Mouse (Mus musculus) ES-Bruce4 (cell line): ENCODE measurements around the gene Ninj2. TPM values are rescaled to one million over a fixed set of nuclear protein-coding genes. Genes with fewer than 3 reads are reported as not detected.

ENCODE experiments used
- H3K27ac ChIP-seq: 2 replicates; pipeline ENCODE4 v1.5.1; 2012; ENCODE audit warnings: low read length, inconsistent platforms; ENCODE audit not compliant: insufficient read depth
- H3K27me3 ChIP-seq: 2 replicates; pipeline ENCODE4 v1.6.1; 2012; ENCODE audit warnings: mild to moderate bottlenecking, low read length, inconsistent platforms; ENCODE audit not compliant: control insufficient read depth, poor library complexity, insufficient read depth, severe bottlenecking
- H3K36me3 ChIP-seq: 2 replicates; pipeline ENCODE4 v1.6.1; 2012; ENCODE audit warnings: inconsistent platforms, mild to moderate bottlenecking, low read length, moderate library complexity; ENCODE audit not compliant: control insufficient read depth, poor library complexity, insufficient read depth, severe bottlenecking
- H3K4me1 ChIP-seq: one replicate; pipeline ENCODE4 v1.8.1; 2011; ENCODE audit warnings: low read length; ENCODE audit not compliant: control insufficient read depth, insufficient read depth
- H3K4me3 ChIP-seq: 2 replicates; pipeline ENCODE4 v1.5.1; 2011; ENCODE audit warnings: low read depth, mild to moderate bottlenecking, low read length
- H3K9ac ChIP-seq: 2 replicates; pipeline ENCODE4 v1.6.1; 2012; ENCODE audit warnings: low read depth, mild to moderate bottlenecking, inconsistent platforms; ENCODE audit not compliant: poor library complexity, severe bottlenecking
- H3K9me3 ChIP-seq: replicated peaks from 2 replicates; pipeline ENCODE4 v1.6.1; 2012; ENCODE audit warnings: mild to moderate bottlenecking, low read length, inconsistent platforms; ENCODE audit not compliant: control insufficient read depth, poor library complexity, insufficient read depth, severe bottlenecking
- CTCF ChIP-seq: IDR thresholded peaks from one replicate; pipeline ENCODE4 v1.8.1; 2011; ENCODE audit warnings: low read depth, low read length
- EP300 ChIP-seq: IDR thresholded peaks from 2 replicates; pipeline ENCODE4 v1.6.1; 2011; ENCODE audit warnings: low read depth, low read length; ENCODE audit not compliant: insufficient read depth
- POLR2A ChIP-seq: IDR thresholded peaks from one replicate; pipeline ENCODE4 v1.8.1; 2011; ENCODE audit warnings: low read length; ENCODE audit not compliant: insufficient read depth
- polyA plus RNA-seq: library from polyadenylated mRNA; stranded (reverse); fragments of >200 nt; gene quantifications from 2 replicates; pipeline ENCODE4 v1.2.4, GENCODE M21; 2011; ENCODE audit warnings: low read depth; ENCODE audit not compliant: missing spikeins, insufficient read depth, insufficient read length

Gene Ninj2
- polyA plus RNA-seq, 1 experiment: 0.75 TPM

GRCm38 (mm10) chr6:120155510-120155909 lies 62.4 kb downstream of the Ninj2 start:
- TF ChIP-seq POLR2A: no peak
- TF ChIP-seq EP300: no peak
- Histone ChIP-seq H3K9me3 (no peaks in the 10 kb centered on the region), H3K4me1 (no peaks in the 10 kb centered on the region), H3K36me3 (no peaks in the 10 kb centered on the region), H3K4me3 (no peak overlapping the region), H3K27me3 (no peaks in the 10 kb centered on the region), H3K27ac (no peak overlapping the region), H3K9ac (no peak overlapping the region)

- no peaks in the 10 kb centered on the region for H3K27me3 ChIP-seq
- H3K4me1 ChIP-seq: no peaks in the 10 kb centered on the region
- no peaks in the 10 kb centered on the region for H3K9me3 ChIP-seq
- H3K36me3 ChIP-seq: no peaks in the 10 kb centered on the region
- H3K9ac ChIP-seq: no peak overlapping the region
- TF ChIP-seq EP300: no peak
- H3K27ac ChIP-seq: no peak overlapping the region
- no peak overlapping the region for H3K4me3 ChIP-seq
Observed at GRCm38 (mm10) chr6:120157479-120157878, 64.3 kb downstream of the Ninj2 start.

GRCm38 (mm10) chr6:120159133-120159901 lies 66.2 kb downstream of the Ninj2 start:
- Histone ChIP-seq H3K36me3 (no peaks in the 10 kb centered on the region), H3K27ac (no peak overlapping the region), H3K9me3 (no peaks in the 10 kb centered on the region), H3K9ac (no peak overlapping the region), H3K27me3 (no peaks in the 10 kb centered on the region), H3K4me3 (no peak overlapping the region), H3K4me1 (no peaks in the 10 kb centered on the region)
- TF ChIP-seq POLR2A (no peak), EP300 (no peak), CTCF (no peak)

GRCm38 (mm10) chr6:120162928-120163327 lies 69.8 kb downstream of the Ninj2 start:
- Histone ChIP-seq H3K27ac (no peak overlapping the region), H3K36me3 (no peaks in the 10 kb centered on the region), H3K4me3 (no peak overlapping the region), H3K27me3 (no peaks in the 10 kb centered on the region), H3K9me3 (no peaks in the 10 kb centered on the region), H3K4me1 (no peaks in the 10 kb centered on the region), H3K9ac (no peak overlapping the region)
- no peak for TF ChIP-seq POLR2A
- no peak for TF ChIP-seq EP300
- no peak for TF ChIP-seq CTCF

GRCm38 (mm10) chr6:120164765-120165164 lies 71.6 kb downstream of the Ninj2 start:
- H3K4me3 ChIP-seq: no peak overlapping the region
- no peak overlapping the region for H3K9ac ChIP-seq
- no peak overlapping the region for H3K27ac ChIP-seq
- H3K36me3 ChIP-seq: no peaks in the 10 kb centered on the region
- no peaks in the 10 kb centered on the region for H3K9me3 ChIP-seq
- no peaks in the 10 kb centered on the region for H3K4me1 ChIP-seq
- H3K27me3 ChIP-seq: no peaks in the 10 kb centered on the region
- TF ChIP-seq EP300: no peak
- TF ChIP-seq POLR2A: no peak
- TF ChIP-seq CTCF: no peak

GRCm38 (mm10) chr6:120167574-120167973 lies 74.4 kb downstream of the Ninj2 start:
- H3K27me3 ChIP-seq: no peaks in the 10 kb centered on the region
- no peak for TF ChIP-seq POLR2A
- no peak for TF ChIP-seq CTCF
- no peak for TF ChIP-seq EP300
- H3K27ac ChIP-seq: no peak overlapping the region

More at GRCm38 (mm10) chr6:120167574-120167973, 74.4 kb downstream of the Ninj2 start:
- H3K4me1 ChIP-seq: no peaks in the 10 kb centered on the region
- H3K9ac ChIP-seq: no peak overlapping the region
- H3K36me3 ChIP-seq: no peaks in the 10 kb centered on the region
- H3K9me3 ChIP-seq: no peaks in the 10 kb centered on the region
- no peak overlapping the region for H3K4me3 ChIP-seq
